Mouse (Mus musculus): ENCODE data around the gene Usp4. TPM values are rescaled to one million over a fixed set of nuclear protein-coding genes. Genes with fewer than 3 reads are reported as not detected.
A peak's percentile ranks its signal among the peaks of the same experiment; 100 is the strongest.

Usp4 gene
- polyA plus RNA-seq, 1 experiment from 2014 or later: 140 TPM

GRCm38 (mm10) chr9:108347024-108347423 lies 629 bp upstream of the Usp4 start:
- Histone ChIP-seq H3K4me3 (peak overlapping the region; percentile 91), H3K27ac (peak overlapping the region; percentile 94), H3K9me3 (replicated peaks) (no peaks in the 10 kb centered on the region), H3K36me3 (peaks cover 26% of the 10 kb centered on the region), H3K27me3 (ENCODE audit: low read depth, poor library complexity, severe bottlenecking) (no peaks in the 10 kb centered on the region), H3K4me1 (peaks cover 20% of the 10 kb centered on the region)
- DNase-seq (ENCODE audit: low spot score): no peak
- WGBS: 11% methylated on average over 11 of the region's 11 CpGs

- peaks cover 39% of the 10 kb centered on the region for H3K36me3 ChIP-seq
- no peaks in the 10 kb centered on the region for H3K9me3 ChIP-seq (replicated peaks)
- WGBS: 9% methylated on average over 14 of the region's 14 CpGs
- peaks cover 14% of the 10 kb centered on the region for H3K4me1 ChIP-seq
- no peak for DNase-seq (ENCODE audit: low spot score)
- H3K4me3 ChIP-seq: peak overlapping the region; percentile 91
- H3K27ac ChIP-seq: peak overlapping the region; percentile 94; the same call in 1 of the 2 replicates
- no peaks in the 10 kb centered on the region for H3K27me3 ChIP-seq (ENCODE audit: low read depth, poor library complexity, severe bottlenecking)
Measured at GRCm38 (mm10) chr9:108348290-108348680, 632 bp downstream of the Usp4 start.

DNA sequence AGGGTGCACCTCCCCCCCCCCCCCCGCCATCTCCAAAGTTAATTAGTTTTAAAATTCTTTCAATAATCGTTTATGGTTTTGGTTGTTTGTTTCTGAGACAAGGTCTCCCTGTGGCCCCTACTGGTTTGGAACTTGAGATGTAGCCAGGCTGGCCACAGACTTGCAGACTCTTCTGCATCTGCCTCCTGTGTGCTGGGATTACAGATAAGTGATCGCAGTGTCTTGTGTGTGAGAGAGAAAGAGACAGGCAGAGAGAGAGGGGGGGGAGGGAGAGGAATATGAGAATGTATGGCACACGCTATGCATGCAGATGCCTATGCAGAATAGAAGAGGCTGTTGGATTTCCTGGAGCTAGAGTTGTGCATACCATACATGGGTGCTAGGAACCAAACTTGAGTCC lies 2.1 kb downstream of the Usp4 start:
- WGBS: 96% methylated on average over 4 of the region's 4 CpGs
- H3K27ac ChIP-seq: no peak overlapping the region
- H3K4me1 ChIP-seq: peaks cover 14% of the 10 kb centered on the region
- no peaks in the 10 kb centered on the region for H3K27me3 ChIP-seq (ENCODE audit: low read depth, poor library complexity, severe bottlenecking)
- no peaks in the 10 kb centered on the region for H3K9me3 ChIP-seq (replicated peaks)
- H3K36me3 ChIP-seq: peaks cover 53% of the 10 kb centered on the region
- no peak overlapping the region for H3K4me3 ChIP-seq
- DNase-seq (ENCODE audit: low spot score): no peak

- DNase-seq (ENCODE audit: low spot score): no peak
- Histone ChIP-seq H3K4me3 (no peak overlapping the region), H3K36me3 (peaks cover 95% of the 10 kb centered on the region), H3K27me3 (ENCODE audit: low read depth, poor library complexity, severe bottlenecking) (no peaks in the 10 kb centered on the region), H3K27ac (no peak overlapping the region), H3K4me1 (no peaks in the 10 kb centered on the region), H3K9me3 (replicated peaks) (no peaks in the 10 kb centered on the region)
- 92% methylated on average over 9 of the region's 9 CpGs for WGBS
Measured at GRCm38 (mm10) chr9:108378234-108378633, 30.6 kb downstream of the Usp4 start.

- Histone ChIP-seq H3K4me1 (no peaks in the 10 kb centered on the region), H3K27ac (no peak overlapping the region), H3K36me3 (peaks cover 95% of the 10 kb centered on the region), H3K9me3 (replicated peaks) (no peaks in the 10 kb centered on the region), H3K27me3 (ENCODE audit: low read depth, poor library complexity, severe bottlenecking) (no peaks in the 10 kb centered on the region), H3K4me3 (no peak overlapping the region)
- no peak for DNase-seq (ENCODE audit: low spot score)
- 96% methylated on average over 5 of the region's 5 CpGs for WGBS
Measured at GRCm38 (mm10) chr9:108378736-108379135, 31.1 kb downstream of the Usp4 start.

- WGBS: 98% methylated on average over 4 of the region's 4 CpGs
- DNase-seq (ENCODE audit: low spot score): no peak
- H3K4me3 ChIP-seq: no peak overlapping the region
- no peaks in the 10 kb centered on the region for H3K27me3 ChIP-seq (ENCODE audit: low read depth, poor library complexity, severe bottlenecking)
- no peaks in the 10 kb centered on the region for H3K4me1 ChIP-seq
- no peaks in the 10 kb centered on the region for H3K9me3 ChIP-seq (replicated peaks)
- H3K27ac ChIP-seq: no peak overlapping the region
- H3K36me3 ChIP-seq: peaks cover 95% of the 10 kb centered on the region
Measured at GRCm38 (mm10) chr9:108379294-108379693, 31.6 kb downstream of the Usp4 start.

GRCm38 (mm10) chr9:108381382-108381781 lies 33.7 kb downstream of the Usp4 start:
- H3K9me3 ChIP-seq (replicated peaks): no peaks in the 10 kb centered on the region
- no peak overlapping the region for H3K27ac ChIP-seq
- H3K36me3 ChIP-seq: peaks cover 95% of the 10 kb centered on the region
- DNase-seq (ENCODE audit: low spot score): no peak
- no peak overlapping the region for H3K4me3 ChIP-seq
- H3K4me1 ChIP-seq: no peaks in the 10 kb centered on the region
- WGBS: 95% methylated on average over 9 of the region's 9 CpGs
- H3K27me3 ChIP-seq (ENCODE audit: low read depth, poor library complexity, severe bottlenecking): no peaks in the 10 kb centered on the region

DNA sequence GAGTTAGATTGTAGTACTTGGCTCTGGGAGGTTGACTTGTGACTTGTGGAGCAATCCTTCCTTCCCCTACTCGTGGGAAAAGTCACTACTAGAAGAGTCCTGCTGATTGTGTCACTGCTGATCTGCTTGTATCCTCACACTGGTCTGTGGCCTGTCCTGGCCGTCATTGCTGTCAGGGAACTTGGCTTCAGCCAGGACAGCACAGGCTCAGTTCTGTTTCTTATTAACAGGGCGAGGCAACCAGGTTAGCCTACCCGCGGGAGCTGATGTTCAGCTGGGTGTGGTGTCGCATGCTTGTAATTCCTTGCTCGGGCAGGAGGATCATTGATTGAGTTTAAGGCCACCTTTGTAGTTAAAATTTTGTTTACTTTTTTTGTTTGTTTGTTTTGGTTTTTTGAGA lies 37.4 kb downstream of the Usp4 start:
- H3K27ac ChIP-seq: no peak overlapping the region
- no peak for DNase-seq (ENCODE audit: low spot score)
- H3K4me3 ChIP-seq: no peak overlapping the region
- H3K27me3 ChIP-seq (ENCODE audit: low read depth, poor library complexity, severe bottlenecking): no peaks in the 10 kb centered on the region
- H3K36me3 ChIP-seq: peaks cover 95% of the 10 kb centered on the region
- no peaks in the 10 kb centered on the region for H3K9me3 ChIP-seq (replicated peaks)
- 69% methylated on average over 7 of the region's 7 CpGs for WGBS
- H3K4me1 ChIP-seq: no peaks in the 10 kb centered on the region

DNA sequence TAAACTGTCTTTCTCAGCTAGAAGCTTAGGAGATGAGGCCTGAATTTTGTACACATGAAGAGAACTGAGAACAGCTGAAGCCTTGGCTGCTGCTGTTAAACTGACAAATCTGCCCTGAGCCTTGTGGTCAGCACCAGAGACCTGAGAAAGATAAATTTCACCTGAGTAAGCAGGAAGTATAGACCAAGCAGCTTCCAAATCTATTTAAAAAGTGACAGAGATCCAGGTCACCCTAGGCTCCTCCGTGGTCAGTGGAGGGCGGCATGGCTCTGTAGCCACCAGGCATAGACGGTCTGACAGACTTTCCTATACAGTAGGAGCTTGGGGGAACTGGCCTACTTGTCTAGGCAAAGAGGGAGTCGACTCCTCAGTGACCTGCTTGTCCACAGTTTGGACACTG lies 39.2 kb downstream of the Usp4 start:
- Histone ChIP-seq H3K4me1 (no peaks in the 10 kb centered on the region), H3K36me3 (peaks cover 95% of the 10 kb centered on the region), H3K4me3 (no peak overlapping the region), H3K27me3 (ENCODE audit: low read depth, poor library complexity, severe bottlenecking) (no peaks in the 10 kb centered on the region), H3K27ac (no peak overlapping the region), H3K9me3 (replicated peaks) (no peaks in the 10 kb centered on the region)
- no peak for DNase-seq (ENCODE audit: low spot score)
- 91% methylated on average over 4 of the region's 4 CpGs for WGBS

DNA sequence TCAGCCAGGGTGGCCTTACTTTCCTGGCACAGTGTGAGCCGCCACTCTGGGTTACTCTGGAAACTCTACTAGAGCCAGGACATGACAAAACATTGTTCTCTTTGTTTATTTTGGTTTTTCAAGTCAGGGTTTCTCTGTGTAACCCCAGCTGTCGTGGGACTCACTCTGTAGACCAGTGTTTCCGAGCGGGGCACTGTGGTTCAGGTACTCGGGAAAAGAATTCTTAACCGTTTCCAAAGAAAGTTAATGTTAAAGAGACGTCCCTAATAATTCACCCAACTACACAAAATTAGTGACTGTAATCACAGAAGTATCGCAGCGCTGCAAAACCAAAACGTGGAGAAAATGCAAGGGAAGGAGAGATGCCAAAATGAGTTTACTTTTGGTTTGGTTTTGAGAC lies 40.9 kb downstream of the Usp4 start:
- peaks cover 95% of the 10 kb centered on the region for H3K36me3 ChIP-seq
- WGBS: 90% methylated on average over 10 of the region's 10 CpGs

GRCm38 (mm10) chr9:108389220-108389619 lies 41.6 kb downstream of the Usp4 start:
- no peak overlapping the region for H3K27ac ChIP-seq
- H3K27me3 ChIP-seq (ENCODE audit: low read depth, poor library complexity, severe bottlenecking): no peaks in the 10 kb centered on the region
- H3K4me3 ChIP-seq: no peak overlapping the region
- DNase-seq (ENCODE audit: low spot score): no peak
- H3K9me3 ChIP-seq (replicated peaks): no peaks in the 10 kb centered on the region
- peaks cover 4% of the 10 kb centered on the region; the same call in 1 of the 2 replicates for H3K4me1 ChIP-seq
- peaks cover 95% of the 10 kb centered on the region for H3K36me3 ChIP-seq
- 91% methylated on average over 6 of the region's 6 CpGs for WGBS

More for the DNA sequence above, 40.9 kb downstream of the Usp4 start:
- Histone ChIP-seq H3K9me3 (replicated peaks) (no peaks in the 10 kb centered on the region), H3K27ac (no peak overlapping the region), H3K4me1 (peaks cover 4% of the 10 kb centered on the region; the same call in 1 of the 2 replicates), H3K4me3 (no peak overlapping the region), H3K27me3 (ENCODE audit: low read depth, poor library complexity, severe bottlenecking) (no peaks in the 10 kb centered on the region)
- no peak for DNase-seq (ENCODE audit: low spot score)

- Histone ChIP-seq H3K27ac (no peak within 1 kb of the TSS), H3K36me3 (peaks cover 68% of the 10 kb centered on the region), H3K4me1 (peaks cover 4% of the 10 kb centered on the region; the same call in 1 of the 2 replicates), H3K27me3 (ENCODE audit: low read depth, poor library complexity, severe bottlenecking) (no peaks in the 10 kb centered on the region), H3K9me3 (replicated peaks) (no peaks in the 10 kb centered on the region), H3K4me3 (no peak within 1 kb of the TSS)
- WGBS: 69% methylated on average over 18 of the region's 18 CpGs
- no peak for DNase-seq (ENCODE audit: low spot score)
Measured at GRCm38 (mm10) chr9:108392676-108393075, 45.0 kb downstream of the Usp4 start, which contains the start of gene 1700102P08Rik. 1700102P08Rik (plus strand) TSS chr9:108392805.

DNA sequence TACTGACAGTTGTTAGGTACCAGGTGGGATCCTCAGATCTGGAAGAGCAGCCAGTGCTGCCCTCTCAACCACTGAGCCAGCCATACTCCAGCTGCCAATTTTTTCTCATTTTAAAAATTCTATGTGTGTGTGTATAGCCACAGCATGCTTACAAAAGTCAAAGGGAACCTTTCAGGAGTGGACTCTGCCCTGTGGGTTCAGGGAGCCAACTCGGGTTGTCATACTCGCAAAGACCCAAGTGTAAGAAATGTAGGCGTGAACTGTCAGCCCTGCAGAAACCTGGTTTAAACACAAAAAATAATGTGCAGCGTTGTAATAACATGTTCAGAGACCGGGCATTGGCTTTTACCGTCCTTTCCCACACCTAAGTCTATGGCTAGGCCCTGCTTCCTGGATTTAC lies 46.5 kb downstream of the Usp4 start:
- WGBS: 95% methylated on average over 6 of the region's 6 CpGs
- DNase-seq (ENCODE audit: low spot score): no peak

DNA sequence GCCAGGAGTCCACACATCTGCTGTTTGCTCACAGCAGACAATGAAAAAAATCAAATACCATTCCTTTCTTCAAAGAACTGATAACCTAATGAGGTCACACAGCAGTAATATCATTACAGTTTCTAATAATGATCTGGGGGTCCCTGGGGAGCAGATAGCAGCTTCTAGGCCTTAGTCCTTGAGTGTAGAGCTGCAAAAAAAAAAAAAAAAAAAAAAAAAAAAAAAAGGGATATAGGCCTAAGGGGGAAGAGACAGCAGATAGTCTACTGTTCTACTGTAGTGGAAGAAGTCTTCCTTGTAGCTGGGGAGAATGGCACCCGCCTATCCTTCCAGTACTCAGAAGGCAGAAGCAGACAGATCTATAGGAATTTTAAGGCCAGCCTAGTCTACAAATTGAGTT lies 47.8 kb downstream of the Usp4 start:
- H3K9me3 ChIP-seq (replicated peaks): no peaks in the 10 kb centered on the region
- H3K27me3 ChIP-seq (ENCODE audit: low read depth, poor library complexity, severe bottlenecking): no peaks in the 10 kb centered on the region
- DNase-seq (ENCODE audit: low spot score): no peak
- H3K27ac ChIP-seq: no peak overlapping the region
- WGBS: 97% methylated on average over 1 of the region's 1 CpGs
- peaks cover 4% of the 10 kb centered on the region; the same call in 1 of the 2 replicates for H3K4me1 ChIP-seq
- H3K4me3 ChIP-seq: no peak overlapping the region
- peaks cover 43% of the 10 kb centered on the region for H3K36me3 ChIP-seq

More for the DNA sequence above, 46.5 kb downstream of the Usp4 start:
- Histone ChIP-seq H3K27ac (no peak overlapping the region), H3K4me1 (peaks cover 4% of the 10 kb centered on the region; the same call in 1 of the 2 replicates), H3K27me3 (ENCODE audit: low read depth, poor library complexity, severe bottlenecking) (no peaks in the 10 kb centered on the region), H3K4me3 (no peak overlapping the region), H3K36me3 (peaks cover 53% of the 10 kb centered on the region), H3K9me3 (replicated peaks) (no peaks in the 10 kb centered on the region)

All from limb, embryonic 10.5 days (tissue).